Mouse (Mus musculus) G1E (cell line): ENCODE results near the gene Htr6. TPM values are rescaled to one million over a fixed set of nuclear protein-coding genes. Genes with fewer than 3 reads are reported as not detected.

Source experiments
- ATAC-seq: 2 replicates; pipeline ENCODE4 v1.8.0; 2016; ENCODE audit warnings: mild to moderate bottlenecking; ENCODE audit not compliant: insufficient number of reproducible peaks, poor library complexity, low FRiP score, severe bottlenecking; ENCODE audit errors: extremely low read depth
- DNase-seq: peaks from one replicate; pipeline ENCODE4 v3.0.0; 2012; ENCODE audit warnings: low spot score
- H3K27me3 ChIP-seq: 2 replicates; pipeline ENCODE4 v1.6.1; 2012; ENCODE audit warnings: mild to moderate bottlenecking, low read length, inconsistent platforms; ENCODE audit not compliant: insufficient read depth
- H3K36me3 ChIP-seq: replicated peaks from 2 replicates; pipeline ENCODE3; 2012; ENCODE audit warnings: mild to moderate bottlenecking, inconsistent platforms
- H3K4me1 ChIP-seq: 2 replicates; pipeline ENCODE4 v1.6.1; 2012; ENCODE audit warnings: low read depth, low read length, inconsistent platforms, mixed read lengths; ENCODE audit not compliant: insufficient read depth
- H3K4me3 ChIP-seq: 2 replicates; pipeline ENCODE4 v1.5.1; 2012; ENCODE audit warnings: low read depth, mild to moderate bottlenecking, inconsistent platforms, low read length, moderate library complexity, mixed read lengths
- H3K9me3 ChIP-seq: replicated peaks from 2 replicates; pipeline ENCODE4 v1.6.1; 2012; ENCODE audit warnings: inconsistent platforms
- CTCF ChIP-seq: IDR thresholded peaks from 2 replicates; pipeline ENCODE4 v1.5.1; 2012; ENCODE audit warnings: low read depth, low read length, inconsistent platforms, mixed read lengths
- GATA1 ChIP-seq: IDR thresholded peaks from 2 replicates; pipeline ENCODE4 v1.6.1; 2012; ENCODE audit warnings: borderline replicate concordance, low read length, inconsistent platforms, mixed read lengths
- GATA2 ChIP-seq: IDR thresholded peaks from 2 replicates; pipeline ENCODE4 v1.6.1; 2012; ENCODE audit warnings: low read depth, low read length, inconsistent platforms, borderline replicate concordance
- POLR2AphosphoS5 ChIP-seq: IDR thresholded peaks from 2 replicates; pipeline ENCODE4 v1.6.1; 2012; ENCODE audit warnings: low read depth, low read length, inconsistent platforms; ENCODE audit not compliant: insufficient replicate concordance
- TAL1 ChIP-seq: conservative IDR thresholded peaks from 2 replicates; pipeline ENCODE4 v1.6.1; 2012; ENCODE audit warnings: low read depth, low read length, inconsistent platforms, mixed read lengths
- polyA plus RNA-seq: library from polyadenylated mRNA; stranded (reverse); fragments of >175 nt; gene quantifications from 2 replicates; pipeline ENCODE4 v1.2.3, GENCODE M21; 2012
- total RNA-seq, 2 experiments: library from RNA; stranded (forward) in 1 of 2; stranded (reverse) in 1 of 2; fragments of 200-1000 nt in 1 of 2; fragments of >200 nt in 1 of 2; fragmentation: Nextera tagmentation in 1 of 2; gene quantifications; 2 replicates each; pipeline ENCODE4 v1.2.3; 2014 to 2017

Htr6 gene
- total and polyA plus RNA-seq, 3 experiments: not detected

DNA sequence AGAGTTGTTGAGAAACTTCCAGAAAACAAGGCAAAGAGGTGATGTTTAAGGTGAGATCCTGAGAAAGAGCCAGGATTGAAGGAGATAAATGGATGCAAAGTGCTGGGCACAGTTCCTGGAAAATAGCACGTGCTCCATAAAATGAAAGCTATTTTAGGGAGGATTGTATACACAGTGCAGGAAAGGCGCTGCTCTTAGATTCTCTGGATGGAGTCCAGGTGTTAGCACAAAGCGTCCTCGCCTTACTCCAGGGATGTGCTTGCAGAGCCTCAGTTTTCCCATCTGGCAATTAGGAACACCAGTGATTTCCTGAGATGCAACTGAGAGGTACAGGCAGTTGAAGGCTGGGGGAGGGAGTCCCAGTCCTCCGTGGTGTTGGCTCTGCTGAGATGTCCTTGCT, 20.8 kb upstream of the Htr6 start:
- DNase-seq: no peak
- H3K27me3 ChIP-seq: peaks cover 31% of the 10 kb centered on the region
- no peaks in the 10 kb centered on the region for H3K4me1 ChIP-seq
- no peak for ATAC-seq
- peaks cover 18% of the 10 kb centered on the region for H3K9me3 ChIP-seq
- no peak overlapping the region for H3K4me3 ChIP-seq
- peaks cover 9% of the 10 kb centered on the region for H3K36me3 ChIP-seq
- TF ChIP-seq GATA1 (no peak), TAL1 (no peak), CTCF (no peak)

DNA sequence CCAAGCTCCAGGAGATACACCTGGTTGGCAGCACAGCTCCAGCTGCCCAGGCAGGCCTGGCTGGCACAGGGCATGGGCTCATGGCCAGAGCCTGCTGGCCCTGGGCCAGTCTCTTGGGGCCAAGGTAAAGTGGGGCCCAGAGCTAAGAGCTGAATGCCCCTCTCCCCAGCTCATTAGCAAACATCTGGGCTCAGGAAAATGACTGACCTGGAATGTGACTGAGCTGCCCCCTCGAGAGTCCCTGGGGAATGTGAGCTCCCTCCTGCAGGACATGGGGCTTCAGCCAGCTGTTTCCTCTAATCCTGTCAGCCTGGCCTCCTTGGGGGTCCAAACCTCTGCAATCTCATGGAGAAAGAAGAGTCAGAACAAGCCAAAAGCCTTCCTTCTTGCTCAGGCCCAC, 20.0 kb upstream of the Htr6 start:
- no peak overlapping the region for H3K4me3 ChIP-seq
- peaks cover 39% of the 10 kb centered on the region for H3K27me3 ChIP-seq
- no peak for ATAC-seq

DNA sequence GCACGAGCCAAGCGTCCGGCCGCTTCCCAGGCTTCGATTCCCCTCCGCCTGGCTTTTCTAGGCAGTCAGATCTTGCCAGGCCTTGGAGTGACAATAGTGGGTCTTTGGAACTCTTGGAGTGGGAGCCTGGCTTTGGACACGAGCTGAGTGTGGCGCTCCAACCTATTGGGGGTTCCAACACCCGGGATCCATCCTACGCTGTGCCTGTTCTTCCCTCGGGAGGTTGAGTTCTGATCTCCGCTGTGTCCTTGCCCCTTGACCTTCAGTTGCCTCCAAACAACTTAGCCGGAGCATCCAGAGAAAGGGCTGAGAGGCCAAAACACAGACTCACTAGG, 17.8 kb upstream of the Htr6 start:
- ATAC-seq (no peak), DNase-seq (no peak)
- H3K4me3 ChIP-seq: no peak overlapping the region

More for the DNA sequence above, 20.0 kb upstream of the Htr6 start:
- Histone ChIP-seq H3K36me3 (peaks cover 1% of the 10 kb centered on the region), H3K4me1 (0 out of 2 replicates have a peak, but pooled peaks cover 2% of the 10 kb centered on the region), H3K9me3 (peaks cover 18% of the 10 kb centered on the region)
- TF ChIP-seq CTCF (no peak), GATA1 (no peak), TAL1 (no peak), POLR2AphosphoS5 (no peak), GATA2 (no peak)
- no peak for DNase-seq

DNA sequence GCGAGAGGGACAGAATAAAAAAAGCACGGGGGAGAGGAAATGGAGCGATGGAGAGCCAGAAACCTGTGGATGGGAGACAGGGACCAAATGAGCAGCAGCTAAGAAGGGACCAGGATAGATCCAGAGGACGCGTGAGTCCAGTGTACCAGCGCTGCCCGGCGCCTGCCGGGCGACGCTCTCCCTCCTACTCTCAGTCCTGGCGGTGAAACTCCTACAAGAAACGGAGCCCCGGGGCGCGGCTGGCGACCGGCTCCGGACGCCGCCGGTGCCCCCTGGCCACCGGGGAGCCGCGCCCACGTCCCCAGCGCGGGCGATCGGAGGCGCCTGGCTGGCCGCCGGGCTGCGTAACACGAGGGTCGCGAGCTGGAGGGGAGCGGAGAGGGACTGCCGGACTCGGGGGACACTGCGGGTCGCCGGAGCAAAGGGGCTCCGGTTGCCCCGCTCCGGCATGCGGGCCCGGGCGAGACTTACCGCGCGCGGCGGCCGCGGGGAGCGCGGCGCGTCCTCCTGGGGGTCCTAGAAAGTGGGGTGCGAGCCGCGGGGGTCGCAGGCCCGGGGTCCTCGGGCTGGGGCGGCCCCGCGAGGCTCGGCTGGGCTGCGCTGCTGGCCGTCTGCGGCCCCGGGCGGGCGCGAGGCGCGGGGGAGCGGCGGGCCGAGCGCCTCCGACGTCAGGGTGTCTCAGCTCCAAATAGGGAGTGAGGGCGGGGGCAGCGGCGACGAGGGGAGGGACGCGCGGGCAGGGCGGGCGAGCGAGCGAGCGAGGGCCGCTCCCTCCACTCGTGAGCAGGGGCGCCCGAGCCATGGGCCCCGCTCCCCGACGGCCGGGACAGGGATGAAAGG, 17.2 kb upstream of the Htr6 start, which contains the start of gene Nbl1:
TSS of gene Nbl1 (minus strand) at position 638 of the 840 bp plus-strand sequence.
- TF ChIP-seq GATA1 (no peak), POLR2AphosphoS5 (no peak), TAL1 (no peak)
- Histone ChIP-seq H3K27me3 (peaks cover 62% of the 10 kb centered on the region), H3K4me3 (no peak within 1 kb of the TSS), H3K9me3 (peaks cover 18% of the 10 kb centered on the region), H3K4me1 (0 out of 2 replicates have a peak, but pooled peaks cover 2% of the 10 kb centered on the region), H3K36me3 (no peaks in the 10 kb centered on the region)
- DNase-seq: no peak
- no peak for ATAC-seq

More for the DNA sequence above, 17.8 kb upstream of the Htr6 start:
- TF ChIP-seq GATA2: no peak
- no peak for TF ChIP-seq POLR2AphosphoS5
- TF ChIP-seq CTCF: no peak
- TF ChIP-seq GATA1: no peak
- no peak for TF ChIP-seq TAL1
- H3K9me3 ChIP-seq: peaks cover 18% of the 10 kb centered on the region
- H3K4me1 ChIP-seq: 0 out of 2 replicates have a peak, but pooled peaks cover 2% of the 10 kb centered on the region
- peaks cover 56% of the 10 kb centered on the region for H3K27me3 ChIP-seq
- H3K36me3 ChIP-seq: no peaks in the 10 kb centered on the region

DNA sequence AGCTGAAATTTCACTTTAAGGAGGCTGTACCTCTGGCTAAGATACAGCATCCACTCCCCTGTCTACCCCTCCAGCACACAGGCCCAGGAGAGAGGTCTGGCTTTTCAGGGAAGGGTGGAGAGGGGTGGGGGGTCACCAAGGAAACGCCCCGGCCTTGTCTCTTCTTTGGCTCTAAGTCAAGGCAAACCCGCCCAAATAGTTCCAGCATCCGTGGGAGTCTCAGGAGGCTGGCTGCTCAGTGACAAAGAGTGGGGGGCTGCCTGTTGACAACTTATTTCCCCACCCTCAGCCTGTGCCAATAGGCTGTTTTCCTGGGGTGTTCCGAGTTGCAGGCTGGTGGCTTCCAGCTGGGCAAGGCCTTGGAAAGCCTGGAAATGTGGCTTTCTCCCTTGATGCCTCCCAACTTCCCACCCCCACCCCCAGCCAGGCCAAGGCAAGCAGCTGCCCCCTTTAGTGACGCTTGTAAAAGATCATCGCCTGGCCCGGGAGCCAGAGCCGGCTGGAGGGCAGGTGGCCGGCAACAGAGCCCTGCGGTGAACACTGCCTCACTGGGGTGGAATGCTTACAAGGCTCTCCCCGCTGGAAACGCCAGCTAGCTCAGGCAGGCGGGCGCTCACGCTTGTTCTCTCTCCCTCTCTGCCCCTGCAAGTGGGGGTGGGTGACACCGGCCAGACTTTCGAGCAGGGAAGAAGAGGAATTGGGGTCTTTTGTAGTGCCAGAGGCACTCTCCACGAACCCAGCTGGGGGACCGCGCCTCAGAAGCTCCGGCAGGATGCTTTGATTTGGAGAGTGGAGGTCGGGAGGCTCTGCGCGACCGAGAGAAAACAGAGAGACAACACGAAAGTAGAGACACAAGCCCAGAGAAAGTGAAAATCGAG, 16.3 kb upstream of the Htr6 start:
- TF ChIP-seq CTCF: no peak
- no peak for TF ChIP-seq GATA1
- TF ChIP-seq POLR2AphosphoS5: no peak
- TF ChIP-seq GATA2: no peak
- TF ChIP-seq TAL1: no peak
- Histone ChIP-seq H3K36me3 (no peaks in the 10 kb centered on the region), H3K4me3 (no peak overlapping the region), H3K27me3 (peaks cover 71% of the 10 kb centered on the region), H3K9me3 (peaks cover 18% of the 10 kb centered on the region), H3K4me1 (0 out of 2 replicates have a peak, but pooled peaks cover 2% of the 10 kb centered on the region)
- DNase-seq (no peak), ATAC-seq (no peak)

DNA sequence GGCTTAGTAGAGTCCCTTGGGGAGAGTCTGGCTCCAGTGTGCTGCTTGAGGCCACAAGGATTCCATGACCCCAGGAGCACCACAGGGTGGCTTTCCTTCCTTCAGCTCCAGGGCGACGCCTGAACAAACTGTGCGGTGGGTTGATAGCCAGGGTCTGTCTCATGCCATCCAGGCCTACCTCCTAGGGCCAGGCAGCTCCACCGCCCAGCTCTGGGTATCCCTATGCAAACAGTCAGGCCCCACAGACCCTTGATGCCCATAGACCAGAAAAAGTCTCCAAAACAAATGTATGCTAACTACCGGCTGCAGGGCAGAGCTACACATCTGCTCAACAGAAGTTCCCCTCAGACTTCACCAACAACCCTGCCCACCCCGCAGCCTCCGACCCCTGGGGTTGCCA, 15.7 kb upstream of the Htr6 start:
- no peak for TF ChIP-seq POLR2AphosphoS5
- TF ChIP-seq GATA1: no peak
- Histone ChIP-seq H3K36me3 (no peaks in the 10 kb centered on the region), H3K4me1 (0 out of 2 replicates have a peak, but pooled peaks cover 2% of the 10 kb centered on the region), H3K4me3 (no peak overlapping the region), H3K9me3 (peaks cover 18% of the 10 kb centered on the region), H3K27me3 (peaks cover 74% of the 10 kb centered on the region)
- no peak for DNase-seq
- no peak for ATAC-seq
